Mouse (Mus musculus) embryo, embryonic 10 days (tissue): Measurements from ENCODE around the gene Limk2.

Source experiments
- DNase-seq: peaks from one replicate; pipeline ENCODE4 v3.0.0-alpha.2; 2015; ENCODE audit warnings: low spot score

Gene Limk2

DNA sequence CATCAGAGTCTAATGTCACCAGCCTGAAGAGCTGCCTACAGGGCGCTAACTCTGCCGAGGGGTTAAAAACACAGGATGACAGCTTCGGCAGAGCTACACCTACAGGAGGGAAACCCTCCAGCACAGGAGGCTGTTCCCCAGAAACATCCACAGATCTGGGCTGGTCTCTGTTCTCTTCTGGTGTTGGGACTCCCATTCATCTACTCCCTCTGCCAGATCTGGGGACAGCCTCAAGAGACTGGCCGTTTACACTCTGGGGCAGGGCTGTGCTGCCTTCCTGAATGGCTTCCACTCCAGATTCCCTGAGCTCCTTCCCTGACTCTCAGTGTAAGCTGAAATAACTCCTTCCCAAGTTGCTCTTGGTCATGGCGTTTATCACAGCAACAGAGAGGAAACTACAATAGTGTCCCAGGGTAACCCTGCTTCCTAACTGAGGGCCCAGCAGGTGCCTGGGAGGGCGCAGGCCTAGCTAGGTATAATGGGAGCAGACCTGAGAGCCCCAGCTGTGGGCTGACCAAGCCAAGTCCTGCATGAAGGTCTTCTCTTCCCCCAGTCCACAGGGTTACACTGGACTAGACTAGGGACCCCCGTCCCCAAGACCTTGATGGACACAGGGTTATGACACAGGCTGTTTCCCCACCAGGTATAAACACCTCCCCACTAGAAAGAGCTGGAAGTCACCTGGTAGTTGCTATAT, 37.2 kb downstream of the Limk2 start:
- peak; percentile 21 for DNase-seq

DNA sequence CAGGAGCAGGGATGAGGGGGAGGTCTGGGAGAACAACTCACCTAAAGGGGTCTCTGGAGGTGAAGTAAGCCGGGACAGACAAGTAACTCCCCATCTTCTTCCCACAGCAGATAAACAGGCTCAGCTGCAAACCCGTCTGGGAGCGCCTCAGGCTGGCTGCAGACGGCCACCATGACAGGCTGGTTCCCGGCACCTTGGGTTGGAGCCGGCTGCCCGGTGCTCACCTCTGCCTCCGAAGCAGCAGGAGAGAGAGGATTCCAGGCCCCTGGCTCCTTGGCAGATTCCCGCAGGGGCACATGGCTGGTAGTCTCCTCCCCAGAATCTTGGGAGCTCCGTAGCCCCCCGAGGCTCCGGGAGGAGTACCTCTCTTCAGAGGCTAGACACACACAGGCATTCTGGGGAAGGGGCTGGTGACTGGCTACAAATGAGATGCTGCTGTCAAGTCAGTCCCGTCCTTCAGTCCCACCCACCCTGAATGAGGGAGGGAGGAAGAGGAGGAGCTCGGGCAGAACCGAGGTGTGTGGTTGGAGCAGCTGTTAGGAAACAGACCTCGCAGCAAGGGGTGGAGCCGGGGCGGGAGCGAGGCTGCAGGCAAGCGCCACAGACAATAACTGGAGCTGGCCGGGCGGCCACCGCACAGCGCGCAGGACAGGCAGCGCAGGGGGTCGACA, 37.9 kb downstream of the Limk2 start:
- peak; percentile 95 for DNase-seq

DNA sequence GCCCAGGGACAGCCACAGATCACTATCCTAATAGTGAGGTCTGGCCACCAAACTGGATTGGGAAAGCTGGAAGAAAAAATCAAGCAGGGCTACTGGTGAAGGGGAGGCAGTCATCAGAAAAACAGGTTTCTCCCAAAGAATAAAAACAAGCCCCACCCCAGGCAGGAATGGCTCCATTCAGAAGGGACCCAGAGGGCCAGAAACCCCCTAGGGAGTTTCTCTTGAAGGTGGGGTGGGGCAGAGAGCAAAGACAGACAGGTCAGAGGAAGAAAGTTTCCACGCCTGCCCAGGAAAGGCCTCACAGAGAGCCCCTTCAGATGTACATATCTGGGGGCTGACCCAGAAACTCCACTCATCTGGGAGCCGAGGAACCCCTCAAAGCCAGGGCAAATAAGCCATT, 38.8 kb downstream of the Limk2 start:
- DNase-seq: no peak

GRCm38 (mm10) chr11:3369449-3369848, 39.5 kb downstream of the Limk2 start:
- DNase-seq: no peak

- peak; percentile 11 for DNase-seq
Observed at GRCm38 (mm10) chr11:3368983-3369382, 40.0 kb downstream of the Limk2 start.

DNA sequence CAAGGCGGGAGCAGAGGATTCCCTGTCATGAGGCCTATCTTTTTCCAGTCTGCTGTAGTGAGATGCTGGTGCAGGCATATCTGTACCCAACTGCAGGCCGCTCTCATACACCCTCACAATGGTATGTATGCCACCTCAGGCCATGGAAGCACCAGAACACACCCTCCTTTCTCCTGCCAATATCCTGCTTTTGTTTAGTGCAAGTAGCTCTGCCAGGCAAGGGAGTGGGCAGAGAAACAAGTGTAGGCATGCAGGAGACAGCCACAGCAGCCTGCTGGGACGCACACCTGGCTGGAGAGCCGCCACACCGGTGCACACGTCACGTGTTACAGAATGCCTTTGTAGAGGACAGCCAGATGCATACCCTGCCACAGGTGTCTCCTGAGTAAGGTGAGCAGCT, 42.6 kb downstream of the Limk2 start:
- no peak for DNase-seq

- DNase-seq: no peak
Observed at GRCm38 (mm10) chr11:3362854-3363253, 46.1 kb downstream of the Limk2 start.

DNA sequence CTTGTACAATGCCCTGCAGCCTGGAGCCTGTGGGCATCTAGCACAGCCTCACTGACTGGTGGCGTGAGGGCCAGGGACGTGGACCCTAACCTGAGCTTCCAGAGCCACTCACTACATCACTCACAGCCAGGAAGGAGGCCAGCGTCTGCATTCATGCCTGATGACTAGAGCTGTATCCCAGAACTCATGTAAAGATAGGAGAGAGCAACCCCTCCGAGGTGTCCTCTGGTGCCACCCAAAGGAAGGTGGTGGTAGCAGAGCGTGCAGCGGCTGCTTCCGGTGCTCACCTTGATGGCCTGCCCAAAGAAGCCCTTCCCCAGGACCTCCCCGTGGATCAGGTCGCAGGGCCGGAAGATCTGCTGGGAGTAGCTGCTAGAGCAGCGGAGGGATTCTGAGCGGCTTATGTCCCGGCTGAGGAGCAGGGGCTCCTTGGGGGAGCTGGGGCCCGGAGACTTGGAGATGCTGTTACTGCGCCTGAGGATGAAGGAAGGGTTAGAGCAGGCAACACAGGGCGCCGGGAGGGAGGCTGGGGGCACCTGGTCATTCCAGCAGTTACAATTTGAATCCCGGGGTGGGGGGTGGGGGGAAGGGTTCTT, 55.9 kb downstream of the Limk2 start:
- peak; percentile 40 for DNase-seq

DNA sequence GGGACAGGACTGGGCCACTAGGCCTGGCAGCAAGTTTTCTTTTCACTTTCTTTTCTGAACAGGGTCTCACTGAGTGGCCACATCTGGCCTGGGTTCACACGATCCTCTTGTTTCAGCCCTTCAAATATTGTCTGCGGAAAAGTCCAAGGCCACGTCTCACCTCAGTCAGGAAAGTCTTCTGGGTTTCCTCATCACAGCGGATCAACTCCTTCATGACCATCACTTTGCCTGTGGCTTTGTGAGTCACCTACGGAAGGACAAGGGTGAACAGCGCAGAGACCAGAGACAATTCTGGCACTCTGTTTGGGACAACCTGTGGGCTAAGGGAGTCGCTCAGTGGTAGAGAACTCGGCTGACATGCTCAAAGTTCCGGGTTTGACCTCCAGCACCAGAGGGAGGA, 56.9 kb downstream of the Limk2 start:
- DNase-seq: no peak

- no peak for DNase-seq
Observed at GRCm38 (mm10) chr11:3349343-3349695, 59.7 kb downstream of the Limk2 start.

DNA sequence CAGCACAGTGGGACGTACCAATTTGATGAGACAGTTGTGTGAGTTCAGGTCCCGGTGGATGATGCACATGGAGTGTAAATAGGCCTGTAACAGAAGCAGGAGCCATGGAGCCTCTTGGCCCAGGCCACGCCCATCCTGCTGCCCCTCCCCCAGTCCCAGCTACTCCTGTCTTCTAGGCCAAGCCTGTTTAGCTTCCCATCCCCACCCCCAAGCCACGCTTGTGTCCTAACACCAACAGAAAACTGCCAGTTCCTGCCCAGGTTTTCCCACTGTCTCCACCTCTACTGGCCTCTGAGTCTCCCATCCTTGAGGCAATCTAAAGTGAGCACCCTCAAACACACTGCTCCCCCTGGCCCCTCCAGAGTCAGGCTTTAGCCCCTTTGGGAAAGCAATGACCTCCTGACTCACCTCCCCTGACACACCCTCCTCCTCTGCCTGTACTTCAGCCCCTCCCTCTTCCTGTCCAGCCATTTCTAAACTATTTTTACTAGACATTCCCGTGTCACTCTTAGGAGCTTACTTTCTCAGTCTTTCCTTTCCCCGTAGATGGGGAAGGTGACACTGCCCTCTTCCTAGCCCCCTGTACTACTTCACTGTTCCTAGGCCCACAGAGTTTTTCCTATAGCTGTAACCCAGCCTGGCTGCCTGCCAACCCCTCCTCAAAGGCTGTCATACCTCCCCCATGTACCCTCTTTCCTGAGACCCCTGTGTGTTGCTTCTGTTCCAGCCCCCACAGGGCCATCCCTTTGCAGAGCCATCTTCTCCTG, 60.2 kb downstream of the Limk2 start:
- peak; percentile 77 for DNase-seq

- no peak for DNase-seq
Observed at GRCm38 (mm10) chr11:3347835-3348195, 61.2 kb downstream of the Limk2 start.

- DNase-seq: peak; percentile 95
Observed at GRCm38 (mm10) chr11:3347091-3347834, 61.7 kb downstream of the Limk2 start.

GRCm38 (mm10) chr11:3346351-3346750, 62.6 kb downstream of the Limk2 start:
- DNase-seq: no peak

DNA sequence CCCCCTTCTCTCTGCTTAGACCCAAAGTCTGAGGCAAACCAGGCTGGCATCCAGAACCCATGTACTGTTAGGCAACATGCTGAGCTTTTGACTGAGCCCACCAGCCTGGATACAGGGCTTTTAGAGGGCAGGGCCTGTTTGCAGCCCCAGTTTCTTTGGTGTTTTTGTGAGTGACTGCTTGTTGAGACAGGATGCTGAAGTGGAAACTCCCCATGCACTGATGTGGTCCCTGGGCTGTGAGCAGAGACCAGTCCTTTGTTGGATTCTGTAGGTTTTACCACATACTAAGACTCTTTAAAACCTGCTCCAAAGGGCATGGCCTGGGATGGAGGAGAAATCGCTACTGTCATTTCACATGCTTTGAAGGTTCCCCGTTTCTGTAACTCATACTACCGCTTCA, 64.1 kb downstream of the Limk2 start:
- DNase-seq: no peak

GRCm38 (mm10) chr11:3341476-3341875, 67.5 kb downstream of the Limk2 start:
- no peak for DNase-seq

DNA sequence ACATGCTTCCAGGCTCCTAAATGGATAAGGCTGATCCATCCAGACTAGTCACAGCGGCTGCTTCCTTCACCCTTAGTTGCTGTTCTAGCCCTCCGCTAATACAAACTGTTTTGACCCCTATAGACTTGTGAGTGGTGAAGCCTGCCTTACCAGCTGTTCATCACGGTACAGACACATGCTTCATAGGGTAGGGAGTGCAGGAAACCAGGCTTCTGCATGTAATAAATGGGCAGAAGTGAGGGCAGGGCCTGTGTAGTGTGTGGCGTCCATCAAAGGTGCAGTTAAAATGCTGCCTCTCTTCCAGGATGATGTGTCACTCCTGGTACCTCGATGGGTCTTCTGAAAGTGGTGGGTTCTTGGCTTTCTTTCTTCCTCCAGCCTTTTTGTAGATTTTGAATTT, 71.0 kb downstream of the Limk2 start:
- no peak for DNase-seq

DNA sequence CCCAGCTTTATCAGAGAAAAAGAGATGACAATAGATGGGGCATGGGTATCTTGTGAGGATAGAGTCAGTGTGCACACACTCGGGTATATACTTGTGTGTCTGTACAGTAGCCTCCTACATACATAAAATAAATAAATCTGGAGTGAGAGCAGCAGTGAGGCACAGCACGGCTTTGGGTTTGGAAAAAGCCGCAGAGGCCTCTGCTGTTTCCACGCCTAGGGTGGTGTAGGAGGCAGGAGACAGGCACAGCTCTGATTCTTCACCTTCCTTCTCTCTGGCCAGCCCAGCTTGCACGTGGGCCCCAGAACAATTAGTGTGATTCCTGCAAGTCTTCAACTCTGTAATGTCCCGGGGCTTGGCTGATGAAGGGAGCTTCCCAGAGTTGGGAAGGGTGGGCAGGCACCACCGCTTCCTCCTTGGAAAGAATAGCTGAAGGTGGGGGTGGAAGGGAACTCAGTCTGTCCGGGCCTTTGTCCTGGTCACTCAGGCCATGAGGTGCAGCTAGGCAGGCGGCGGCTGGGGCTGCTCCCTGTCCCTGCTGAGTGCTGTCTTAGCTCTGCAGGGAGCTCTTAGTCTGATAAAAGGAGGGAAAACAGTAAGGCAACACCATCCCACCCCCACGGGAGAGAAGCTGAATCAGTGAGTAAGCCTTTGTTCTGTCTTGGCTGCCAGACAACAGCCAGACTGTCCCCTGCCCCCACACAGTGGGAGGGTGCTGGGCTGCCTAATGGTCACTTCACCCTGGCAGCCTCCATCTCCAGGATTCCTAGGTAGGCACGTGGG, 71.6 kb downstream of the Limk2 start:
- peak; percentile 67 for DNase-seq

DNA sequence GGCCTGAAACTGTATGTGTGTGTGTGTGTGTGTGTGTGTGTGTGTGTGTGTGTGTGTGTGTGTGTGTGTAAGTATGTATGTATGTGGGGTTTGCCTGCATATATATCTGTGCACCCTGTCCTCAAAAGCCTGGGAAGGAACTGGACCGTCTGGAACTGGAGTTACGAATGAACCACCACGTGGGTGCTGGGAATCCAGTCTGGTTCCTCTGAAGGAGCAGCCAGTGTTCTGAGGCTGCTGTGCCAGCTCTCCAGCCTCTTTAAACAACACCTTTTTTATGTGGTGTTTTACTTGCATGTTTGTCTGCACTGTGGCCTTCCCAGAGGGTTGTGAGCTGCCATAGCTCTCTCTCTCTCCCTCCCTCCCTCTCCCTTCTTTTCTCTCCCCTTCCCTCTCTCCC, 72.4 kb downstream of the Limk2 start:
- DNase-seq: no peak

DNA sequence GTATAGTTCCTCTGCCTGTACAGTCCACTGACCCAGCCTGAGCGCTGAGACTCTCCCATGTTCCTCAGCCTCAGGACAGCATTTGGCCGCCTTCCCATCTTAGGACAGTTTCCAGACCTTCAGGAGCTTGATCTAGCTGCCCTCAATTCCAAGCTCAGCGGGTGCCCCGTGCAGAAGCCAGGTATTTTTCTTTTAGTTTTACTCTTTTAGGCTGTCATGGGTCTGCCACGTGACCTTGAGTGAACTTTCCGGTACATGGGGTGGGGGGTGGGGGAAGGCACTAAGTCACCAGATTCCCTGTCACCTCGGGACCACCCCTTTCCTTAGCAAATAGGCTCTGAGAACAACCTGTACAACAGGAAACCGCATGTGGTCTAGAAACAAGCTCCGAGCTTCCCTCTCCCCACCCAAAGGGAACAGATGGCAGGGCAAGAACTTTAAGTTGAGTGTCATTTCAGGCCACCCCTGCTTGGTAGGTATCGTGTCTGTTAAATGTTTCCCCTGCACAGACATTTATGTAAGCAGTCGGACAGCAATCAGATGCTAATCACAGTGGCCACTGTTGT, 73.3 kb downstream of the Limk2 start:
- no peak for DNase-seq

GRCm38 (mm10) chr11:3334711-3335316, 74.2 kb downstream of the Limk2 start:
- no peak for DNase-seq
